Mouse (Mus musculus) liver, embryonic 13.5 days (tissue): ENCODE data around the gene Rabgap1l. TPM values are rescaled to one million over a fixed set of nuclear protein-coding genes. Genes with fewer than 3 reads are reported as not detected.

Experiments
- ATAC-seq: fragments of 200-750 bp; cut with Nextera tagmentation; 2 replicates; pipeline ENCODE4 v1.8.0; 2017; ENCODE audit warnings: low read depth, mild to moderate bottlenecking, moderate number of reproducible peaks, moderate library complexity
- DNase-seq: peaks from one replicate; pipeline ENCODE4 v3.0.0; 2022
- H3K27ac ChIP-seq: fragments of 300-500 bp; sonication (generic); 2 replicates; pipeline ENCODE4 v1.5.1; 2015; ENCODE audit warnings: moderate library complexity, mild to moderate bottlenecking, inconsistent platforms
- H3K27me3 ChIP-seq: fragments of 300-500 bp; sonication (generic); 2 replicates; pipeline ENCODE4 v1.6.1; 2015; ENCODE audit warnings: mild to moderate bottlenecking, inconsistent platforms
- H3K36me3 ChIP-seq: fragments of 300-500 bp; sonication (generic); 2 replicates; pipeline ENCODE4 v1.6.1; 2015; ENCODE audit warnings: mild to moderate bottlenecking, inconsistent platforms
- H3K4me1 ChIP-seq: fragments of 300-500 bp; sonication (generic); replicated peaks from 2 replicates; pipeline ENCODE4 v1.6.1; 2015; ENCODE audit warnings: inconsistent platforms
- H3K4me2 ChIP-seq: fragments of 300-500 bp; sonication (generic); 2 replicates; pipeline ENCODE4 v1.6.1; 2015; ENCODE audit warnings: inconsistent platforms, mild to moderate bottlenecking, moderate library complexity
- H3K4me3 ChIP-seq: fragments of 300-500 bp; sonication (generic); replicated peaks from 2 replicates; pipeline ENCODE4 v1.5.1; 2015; ENCODE audit warnings: mild to moderate bottlenecking, inconsistent platforms
- H3K9ac ChIP-seq: fragments of 300-500 bp; sonication (generic); 2 replicates; pipeline ENCODE4 v1.6.1; 2015; ENCODE audit warnings: mild to moderate bottlenecking, inconsistent platforms
- H3K9me3 ChIP-seq: fragments of 300-500 bp; sonication (generic); replicated peaks from 2 replicates; pipeline ENCODE4 v1.6.1; 2016; ENCODE audit warnings: inconsistent platforms
- WGBS: fragments of 180-500 bp; shearing (Covaris S2); methylation state at CpG from one replicate; pipeline ENCODE4 v1.1.7; 2015; ENCODE audit not compliant: insufficient replicate concordance; 5-methylcytosine and 5-hydroxymethylcytosine counted together
- polyA plus RNA-seq: library from polyadenylated mRNA; unstranded; fragments of >200 nt; fragmentation: Nextera tagmentation; extraction: Ambion mirVana; gene quantifications from 2 replicates; pipeline ENCODE4 v1.2.1, GENCODE M21; 2015

The Rabgap1l gene
- polyA plus RNA-seq, 1 experiment from 2014 or later = 37.5 TPM

GRCm38 (mm10) chr1:160579309-160580233 is 213.4 kb downstream of the Rabgap1l start:
- Histone ChIP-seq H3K9me3 (no peaks in the 10 kb centered on the region), H3K27ac (no peak overlapping the region), H3K9ac (no peak overlapping the region), H3K4me1 (no peaks in the 10 kb centered on the region), H3K36me3 (no peaks in the 10 kb centered on the region), H3K4me3 (no peak overlapping the region), H3K4me2 (no peak overlapping the region), H3K27me3 (no peaks in the 10 kb centered on the region)
- ATAC-seq (no peak), DNase-seq (no peak)
- 74% methylated on average over 12 of the region's 12 CpGs for WGBS

GRCm38 (mm10) chr1:160576124-160576523 is 216.9 kb downstream of the Rabgap1l start:
- Histone ChIP-seq H3K36me3 (no peaks in the 10 kb centered on the region), H3K4me3 (no peak overlapping the region), H3K27me3 (no peaks in the 10 kb centered on the region), H3K9ac (no peak overlapping the region), H3K9me3 (no peaks in the 10 kb centered on the region), H3K27ac (no peak overlapping the region), H3K4me1 (no peaks in the 10 kb centered on the region), H3K4me2 (no peak overlapping the region)
- WGBS = 58% methylated on average over 4 of the region's 4 CpGs
- ATAC-seq (no peak), DNase-seq (no peak)

- H3K9me3 ChIP-seq = no peaks in the 10 kb centered on the region
- WGBS = 69% methylated on average over 4 of the region's 4 CpGs
- H3K4me2 ChIP-seq = no peak overlapping the region
- no peak overlapping the region for H3K9ac ChIP-seq
- H3K27ac ChIP-seq = no peak overlapping the region
- no peak overlapping the region for H3K4me3 ChIP-seq
- H3K27me3 ChIP-seq = no peaks in the 10 kb centered on the region
- DNase-seq (no peak), ATAC-seq (no peak)
- H3K36me3 ChIP-seq = no peaks in the 10 kb centered on the region
- no peaks in the 10 kb centered on the region for H3K4me1 ChIP-seq
Observed at GRCm38 (mm10) chr1:160574039-160574438, 219.0 kb downstream of the Rabgap1l start.

- Histone ChIP-seq H3K27ac (no peak overlapping the region), H3K9me3 (no peaks in the 10 kb centered on the region), H3K4me2 (no peak overlapping the region), H3K27me3 (no peaks in the 10 kb centered on the region), H3K4me3 (no peak overlapping the region), H3K9ac (no peak overlapping the region), H3K4me1 (no peaks in the 10 kb centered on the region), H3K36me3 (no peaks in the 10 kb centered on the region)
- 61% methylated on average over 4 of the region's 4 CpGs for WGBS
- no peak for DNase-seq
- no peak for ATAC-seq
Observed at GRCm38 (mm10) chr1:160566458-160566857, 226.6 kb downstream of the Rabgap1l start.

GRCm38 (mm10) chr1:160561381-160561780 is 231.6 kb downstream of the Rabgap1l start:
- Histone ChIP-seq H3K4me3 (no peak overlapping the region), H3K9me3 (no peaks in the 10 kb centered on the region), H3K27ac (no peak overlapping the region), H3K4me2 (no peak overlapping the region), H3K27me3 (no peaks in the 10 kb centered on the region), H3K4me1 (no peaks in the 10 kb centered on the region), H3K9ac (no peak overlapping the region), H3K36me3 (no peaks in the 10 kb centered on the region)
- no peak for ATAC-seq
- WGBS = 59% methylated on average over 1 of the region's 1 CpGs
- DNase-seq = no peak

GRCm38 (mm10) chr1:160550636-160551035 is 242.4 kb downstream of the Rabgap1l start:
- H3K4me3 ChIP-seq = no peak overlapping the region
- no peaks in the 10 kb centered on the region for H3K27me3 ChIP-seq
- H3K36me3 ChIP-seq = no peaks in the 10 kb centered on the region
- WGBS = 71% methylated on average over 1 of the region's 1 CpGs
- no peak for ATAC-seq
- H3K9me3 ChIP-seq = no peaks in the 10 kb centered on the region
- no peak for DNase-seq
- no peak overlapping the region for H3K9ac ChIP-seq
- H3K27ac ChIP-seq = no peak overlapping the region
- H3K4me1 ChIP-seq = peaks cover 9% of the 10 kb centered on the region
- no peak overlapping the region for H3K4me2 ChIP-seq

- ATAC-seq = peak; percentile 70
- no peak for DNase-seq
- H3K27ac ChIP-seq = no peak overlapping the region
- peaks cover 9% of the 10 kb centered on the region for H3K4me1 ChIP-seq
- H3K9ac ChIP-seq = no peak overlapping the region
- no peaks in the 10 kb centered on the region for H3K9me3 ChIP-seq
- 51% methylated on average over 4 of the region's 4 CpGs for WGBS
- H3K36me3 ChIP-seq = no peaks in the 10 kb centered on the region
- no peaks in the 10 kb centered on the region for H3K27me3 ChIP-seq
- H3K4me2 ChIP-seq = no peak overlapping the region
- no peak overlapping the region for H3K4me3 ChIP-seq
Observed at GRCm38 (mm10) chr1:160547934-160548876, 244.8 kb downstream of the Rabgap1l start.

GRCm38 (mm10) chr1:160535649-160536048 is 257.4 kb downstream of the Rabgap1l start:
- Histone ChIP-seq H3K9ac (no peak overlapping the region), H3K27ac (no peak overlapping the region), H3K27me3 (no peaks in the 10 kb centered on the region), H3K36me3 (no peaks in the 10 kb centered on the region), H3K4me1 (no peaks in the 10 kb centered on the region), H3K4me3 (no peak overlapping the region), H3K4me2 (no peak overlapping the region), H3K9me3 (no peaks in the 10 kb centered on the region)
- 87% methylated on average over 8 of the region's 8 CpGs for WGBS
- no peak for ATAC-seq
- no peak for DNase-seq

- H3K4me1 ChIP-seq = no peaks in the 10 kb centered on the region
- H3K27me3 ChIP-seq = no peaks in the 10 kb centered on the region
- H3K36me3 ChIP-seq = no peaks in the 10 kb centered on the region
- no peak overlapping the region for H3K4me3 ChIP-seq
- no peak overlapping the region for H3K27ac ChIP-seq
- no peaks in the 10 kb centered on the region for H3K9me3 ChIP-seq
- no peak overlapping the region for H3K4me2 ChIP-seq
- DNase-seq = no peak
- 83% methylated on average over 2 of the region's 2 CpGs for WGBS
- no peak overlapping the region for H3K9ac ChIP-seq
- ATAC-seq = no peak
Observed at GRCm38 (mm10) chr1:160534571-160535335, 258.3 kb downstream of the Rabgap1l start.

- H3K4me2 ChIP-seq = no peak overlapping the region
- H3K27ac ChIP-seq = no peak overlapping the region
- no peaks in the 10 kb centered on the region for H3K4me1 ChIP-seq
- no peaks in the 10 kb centered on the region for H3K36me3 ChIP-seq
- ATAC-seq (no peak), DNase-seq (no peak)
- 46% methylated on average over 6 of the region's 6 CpGs for WGBS
- H3K9me3 ChIP-seq = no peaks in the 10 kb centered on the region
- no peak overlapping the region for H3K4me3 ChIP-seq
- H3K9ac ChIP-seq = no peak overlapping the region
- no peaks in the 10 kb centered on the region for H3K27me3 ChIP-seq
Observed at GRCm38 (mm10) chr1:160533209-160533820, 259.7 kb downstream of the Rabgap1l start.
